Mouse (Mus musculus): ENCODE results near the gene Kcns1. TPM values are rescaled to one million over a fixed set of nuclear protein-coding genes. Genes with fewer than 3 reads are reported as not detected.

The Kcns1 gene
- polyA plus RNA-seq, 2 experiments, result 0.02 TPM; not detected in 1

DNA sequence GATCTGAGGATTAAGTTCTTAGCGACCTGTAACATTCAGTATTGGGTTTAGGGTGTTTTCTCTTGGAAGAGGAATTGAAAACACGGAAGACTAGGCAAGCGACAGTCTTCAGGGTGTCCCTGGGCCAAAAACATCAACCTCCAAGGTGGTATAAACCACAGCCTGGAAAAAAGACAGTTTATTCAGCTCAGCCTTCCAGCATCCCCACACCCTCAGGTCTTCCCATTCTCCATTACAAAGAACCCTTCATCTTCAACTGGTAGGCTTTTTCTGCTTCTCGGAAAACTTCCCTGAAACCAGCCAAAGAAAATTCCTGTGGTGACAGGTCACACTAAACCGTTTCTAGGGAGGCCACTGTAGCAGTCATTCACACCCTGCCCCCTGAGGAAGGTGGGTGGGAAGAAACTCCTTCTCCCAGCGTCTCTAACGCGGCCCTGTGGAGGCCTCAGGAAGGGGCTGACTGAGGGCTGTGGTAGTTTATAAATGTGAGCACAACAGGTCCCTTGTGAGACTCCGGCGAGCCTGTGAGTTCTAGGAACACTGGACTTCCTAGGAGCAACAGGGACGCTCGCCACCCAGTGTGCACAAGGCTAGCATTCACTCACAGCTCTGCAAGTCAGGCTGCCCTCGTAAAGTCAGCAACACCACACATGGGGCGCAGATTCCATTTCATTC lies 20.7 kb downstream of the Kcns1 start:
- H3K9ac ChIP-seq (replicated peaks), result no peak overlapping the region
- DNase-seq (ENCODE audit: low read depth in 3 of 3, low spot score in 3 of 3) (no peak), ATAC-seq (ENCODE audit: insufficient read depth) (no peak)
- H3K27me3 ChIP-seq (ENCODE audit: control insufficient read depth, insufficient read depth, low read length), result no peaks in the 10 kb centered on the region
- no peaks in the 10 kb centered on the region for H3K9me3 ChIP-seq (ENCODE audit: control insufficient read depth, low read length)
- 72% methylated on average over 14 of the region's 14 CpGs for WGBS (ENCODE audit: insufficient replicate concordance)
- H3K27ac ChIP-seq, result no peak overlapping the region
- TF ChIP-seq EP300 (IDR thresholded peaks at IDR 0.05; ENCODE audit: low read depth) (no peak), CTCF (IDR thresholded peaks at IDR 0.05; ENCODE audit: low read depth) (no peak)
- no peak overlapping the region for H3K4me2 ChIP-seq (ENCODE audit: low read depth)
- no peak overlapping the region for H3K4me3 ChIP-seq (ENCODE audit: insufficient read depth in 1 of 2, low read depth in 2 of 2, low read length in 2 of 2)
- no peaks in the 10 kb centered on the region for H3K4me1 ChIP-seq (replicated peaks; ENCODE audit: control insufficient read depth in 2 of 2, insufficient read depth in 2 of 2, low read length in 1 of 2)
- H3K36me3 ChIP-seq (replicated peaks; ENCODE audit: control insufficient read depth, insufficient read depth, low read depth), result peaks cover 5% of the 10 kb centered on the region

- Histone ChIP-seq H3K4me1 (replicated peaks; ENCODE audit: control insufficient read depth in 2 of 2, insufficient read depth in 2 of 2, low read length in 1 of 2) (no peaks in the 10 kb centered on the region), H3K4me3 (ENCODE audit: insufficient read depth in 1 of 2, low read depth in 2 of 2, low read length in 2 of 2) (no peak overlapping the region), H3K9me3 (ENCODE audit: control insufficient read depth, low read length) (no peaks in the 10 kb centered on the region), H3K4me2 (ENCODE audit: low read depth) (no peak overlapping the region), H3K27ac (no peak overlapping the region), H3K9ac (replicated peaks) (no peak overlapping the region), H3K36me3 (replicated peaks; ENCODE audit: control insufficient read depth, insufficient read depth, low read depth) (no peaks in the 10 kb centered on the region), H3K27me3 (ENCODE audit: control insufficient read depth, insufficient read depth, low read length) (no peaks in the 10 kb centered on the region)
- DNase-seq (ENCODE audit: low read depth in 3 of 3, low spot score in 3 of 3) (no peak), ATAC-seq (ENCODE audit: insufficient read depth) (no peak)
- no peak for TF ChIP-seq EP300 (IDR thresholded peaks at IDR 0.05; ENCODE audit: low read depth)
- no peak for TF ChIP-seq CTCF (IDR thresholded peaks at IDR 0.05; ENCODE audit: low read depth)
- WGBS (ENCODE audit: insufficient replicate concordance), result 83% methylated on average over 12 of the region's 12 CpGs
These were observed 24.4 kb downstream of the Kcns1 start for GRCm38 (mm10) chr2:164146556-164146955.

GRCm38 (mm10) chr2:164144541-164144940 lies 26.4 kb downstream of the Kcns1 start:
- WGBS (ENCODE audit: insufficient replicate concordance), result 78% methylated on average over 10 of the region's 10 CpGs
- ATAC-seq (ENCODE audit: insufficient read depth), result no peak
- no peaks in the 10 kb centered on the region for H3K27me3 ChIP-seq (ENCODE audit: control insufficient read depth, insufficient read depth, low read length)
- H3K4me1 ChIP-seq (replicated peaks; ENCODE audit: control insufficient read depth in 2 of 2, insufficient read depth in 2 of 2, low read length in 1 of 2), result no peaks in the 10 kb centered on the region
- DNase-seq (ENCODE audit: low read depth in 3 of 3, low spot score in 3 of 3), result no peak
- H3K4me2 ChIP-seq (ENCODE audit: low read depth), result no peak overlapping the region
- no peaks in the 10 kb centered on the region for H3K9me3 ChIP-seq (ENCODE audit: control insufficient read depth, low read length)
- TF ChIP-seq EP300 (IDR thresholded peaks at IDR 0.05; ENCODE audit: low read depth), result no peak
- H3K36me3 ChIP-seq (replicated peaks; ENCODE audit: control insufficient read depth, insufficient read depth, low read depth), result no peaks in the 10 kb centered on the region
- H3K27ac ChIP-seq, result no peak overlapping the region
- H3K9ac ChIP-seq (replicated peaks), result no peak overlapping the region
- no peak overlapping the region for H3K4me3 ChIP-seq (ENCODE audit: insufficient read depth in 1 of 2, low read depth in 2 of 2, low read length in 2 of 2)

GRCm38 (mm10) chr2:164144025-164144424 lies 26.9 kb downstream of the Kcns1 start:
- no peak overlapping the region for H3K4me3 ChIP-seq (ENCODE audit: insufficient read depth in 1 of 2, low read depth in 2 of 2, low read length in 2 of 2)
- no peaks in the 10 kb centered on the region for H3K36me3 ChIP-seq (replicated peaks; ENCODE audit: control insufficient read depth, insufficient read depth, low read depth)
- H3K4me1 ChIP-seq (replicated peaks; ENCODE audit: control insufficient read depth in 2 of 2, insufficient read depth in 2 of 2, low read length in 1 of 2), result no peaks in the 10 kb centered on the region
- H3K27me3 ChIP-seq (ENCODE audit: control insufficient read depth, insufficient read depth, low read length), result no peaks in the 10 kb centered on the region
- ATAC-seq (ENCODE audit: insufficient read depth) (no peak), DNase-seq (ENCODE audit: low read depth in 3 of 3, low spot score in 3 of 3) (no peak)
- 64% methylated on average over 6 of the region's 6 CpGs for whole genome bisulfite sequencing (ENCODE audit: insufficient replicate concordance)
- H3K9me3 ChIP-seq (ENCODE audit: control insufficient read depth, low read length), result no peaks in the 10 kb centered on the region
- TF ChIP-seq EP300 (IDR thresholded peaks at IDR 0.05; ENCODE audit: low read depth) (no peak), CTCF (IDR thresholded peaks at IDR 0.05; ENCODE audit: low read depth) (no peak)
- H3K9ac ChIP-seq (replicated peaks), result no peak overlapping the region
- no peak overlapping the region for H3K27ac ChIP-seq
- H3K4me2 ChIP-seq (ENCODE audit: low read depth), result no peak overlapping the region

GRCm38 (mm10) chr2:164142021-164142420 lies 28.9 kb downstream of the Kcns1 start:
- no peak for ATAC-seq (ENCODE audit: insufficient read depth)
- Histone ChIP-seq H3K4me3 (ENCODE audit: insufficient read depth in 1 of 2, low read depth in 2 of 2, low read length in 2 of 2) (no peak overlapping the region), H3K9ac (replicated peaks) (no peak overlapping the region), H3K27ac (no peak overlapping the region), H3K36me3 (replicated peaks; ENCODE audit: control insufficient read depth, insufficient read depth, low read depth) (no peaks in the 10 kb centered on the region), H3K9me3 (ENCODE audit: control insufficient read depth, low read length) (no peaks in the 10 kb centered on the region), H3K4me1 (replicated peaks; ENCODE audit: control insufficient read depth in 2 of 2, insufficient read depth in 2 of 2, low read length in 1 of 2) (no peaks in the 10 kb centered on the region), H3K4me2 (ENCODE audit: low read depth) (no peak overlapping the region), H3K27me3 (ENCODE audit: control insufficient read depth, insufficient read depth, low read length) (no peaks in the 10 kb centered on the region)
- TF ChIP-seq CTCF (IDR thresholded peaks at IDR 0.05; ENCODE audit: low read depth) (no peak), EP300 (IDR thresholded peaks at IDR 0.05; ENCODE audit: low read depth) (no peak)
- no peak for DNase-seq (ENCODE audit: low read depth in 3 of 3, low spot score in 3 of 3)
- 62% methylated on average over 10 of the region's 10 CpGs for WGBS (ENCODE audit: insufficient replicate concordance)
